Mouse (Mus musculus): ENCODE measurements around the gene Dnah5. TPM values are rescaled to one million over a fixed set of nuclear protein-coding genes. Genes with fewer than 3 reads are reported as not detected.

Dnah5 gene
- 0.10 and 0.18 TPM in 2 replicates for total RNA-seq (2021)
- long read RNA-seq: 0 reads

DNA sequence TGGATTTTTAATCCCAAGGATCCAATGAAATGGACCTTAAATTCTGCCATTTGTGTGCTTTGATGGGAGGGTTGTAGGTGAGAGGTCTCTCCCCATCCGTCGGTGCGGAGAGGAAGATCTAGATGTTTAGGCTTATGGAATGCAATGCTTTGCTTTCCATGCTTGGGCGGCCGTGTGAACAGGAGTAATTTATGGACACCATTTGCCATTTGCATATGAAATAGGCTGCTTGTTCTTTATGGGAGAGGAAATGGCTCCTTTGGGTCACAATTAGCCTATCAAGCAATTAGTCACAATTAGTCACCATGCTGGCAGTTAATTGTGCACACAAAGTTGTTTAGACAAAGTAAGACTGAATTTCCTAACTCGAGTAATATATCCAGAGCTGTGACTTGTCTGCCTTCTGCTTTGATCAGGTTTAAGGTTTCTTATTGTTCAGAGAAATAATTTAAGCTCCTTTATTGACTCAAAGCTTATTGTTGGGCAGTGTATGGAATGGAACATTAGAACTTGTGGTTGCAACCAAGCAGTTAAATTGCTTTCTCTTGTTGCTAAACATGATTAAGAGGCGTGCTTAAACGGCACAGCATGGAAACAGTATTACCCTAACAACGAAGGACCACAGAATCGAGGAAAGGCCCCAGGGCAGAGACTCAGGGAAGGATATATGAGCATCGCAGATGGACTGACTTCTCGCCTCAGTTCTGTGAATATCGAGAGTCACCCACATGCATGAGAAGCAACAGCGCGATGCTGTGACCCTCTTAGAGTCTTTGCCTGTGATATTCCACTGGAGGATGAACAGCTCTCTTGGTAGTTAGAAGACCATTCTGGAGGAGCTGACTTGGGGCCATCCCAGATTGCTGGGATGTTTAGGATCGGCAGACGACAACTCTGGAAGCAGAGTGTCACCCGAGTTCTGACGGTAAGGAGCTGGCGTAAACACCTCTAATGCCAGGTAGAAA is at the start of gene Dnah5:
Dnah5 (plus strand) TSS at position 642 of the 965 bp plus-strand sequence.
- no peak for DNase-seq

DNA sequence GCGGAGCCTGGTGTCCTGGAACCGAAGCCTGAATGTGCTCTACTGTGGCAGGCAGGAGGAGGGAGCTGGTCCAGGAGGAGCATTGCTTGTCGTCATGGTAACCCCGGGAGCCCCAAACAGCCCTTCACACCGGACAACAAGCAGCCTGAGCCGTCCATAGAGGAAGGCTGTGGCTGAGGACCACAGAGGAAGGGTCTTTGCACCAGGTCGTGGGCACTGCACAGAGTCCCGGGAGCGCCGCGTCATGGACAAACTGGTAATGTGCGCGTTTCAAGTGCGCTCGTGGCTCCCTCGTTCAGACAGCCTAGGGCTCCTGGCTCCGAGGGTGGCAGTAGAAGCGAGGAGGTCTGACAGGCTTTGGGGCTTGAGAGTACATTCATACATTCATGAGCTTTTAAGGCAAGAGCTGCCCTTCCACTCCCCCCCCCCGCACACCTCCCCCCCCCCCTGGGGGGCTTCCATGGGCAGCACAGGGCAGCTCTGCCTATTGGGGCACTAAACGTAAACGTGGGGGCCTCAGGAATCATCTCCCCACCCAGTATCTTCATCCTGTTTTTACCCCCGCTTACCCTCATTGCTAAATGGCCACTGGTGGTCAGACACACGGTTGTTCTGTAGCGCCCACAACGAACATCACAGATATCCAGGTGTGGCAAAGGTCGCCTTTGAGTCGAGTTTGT is 48.6 kb upstream of the Dnah5 start:
- DNase-seq: peak; percentile 23

DNA sequence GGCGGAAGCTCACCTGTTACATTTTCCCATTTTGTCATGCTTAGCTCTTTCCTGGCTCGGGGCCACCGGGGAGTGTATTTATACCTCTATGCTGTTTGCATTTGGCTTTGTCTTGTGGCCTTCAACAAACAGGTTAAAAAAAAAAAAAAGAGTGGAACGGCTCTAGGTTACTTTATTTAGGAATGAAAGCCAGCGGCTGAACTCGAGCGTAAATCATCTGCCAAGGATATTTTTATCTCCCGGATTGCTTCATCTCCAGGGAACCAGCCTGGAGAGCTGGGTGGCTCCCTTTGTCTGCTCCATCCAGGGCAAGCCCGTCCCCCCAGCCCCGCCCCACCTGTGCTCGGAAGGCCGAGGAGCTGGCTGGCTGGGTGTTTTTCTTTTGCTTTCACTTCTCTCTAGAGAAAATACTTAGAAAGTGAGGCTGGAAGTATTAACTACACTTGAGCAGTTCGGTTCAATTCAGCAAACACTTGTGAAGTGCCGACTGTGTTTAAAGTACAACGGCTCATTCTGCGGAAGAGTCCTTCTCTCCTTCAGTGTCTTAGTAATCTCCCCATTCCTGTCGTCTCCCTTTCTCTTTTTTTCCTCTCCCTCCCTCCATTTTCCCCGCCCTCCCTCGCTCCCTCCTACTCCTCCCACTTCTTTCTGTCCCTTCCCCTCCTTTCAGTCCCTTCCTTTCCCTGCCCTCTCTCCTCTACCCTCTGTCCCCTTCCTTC is 44.6 kb upstream of the Dnah5 start:
- peak; percentile 82 for DNase-seq

DNA sequence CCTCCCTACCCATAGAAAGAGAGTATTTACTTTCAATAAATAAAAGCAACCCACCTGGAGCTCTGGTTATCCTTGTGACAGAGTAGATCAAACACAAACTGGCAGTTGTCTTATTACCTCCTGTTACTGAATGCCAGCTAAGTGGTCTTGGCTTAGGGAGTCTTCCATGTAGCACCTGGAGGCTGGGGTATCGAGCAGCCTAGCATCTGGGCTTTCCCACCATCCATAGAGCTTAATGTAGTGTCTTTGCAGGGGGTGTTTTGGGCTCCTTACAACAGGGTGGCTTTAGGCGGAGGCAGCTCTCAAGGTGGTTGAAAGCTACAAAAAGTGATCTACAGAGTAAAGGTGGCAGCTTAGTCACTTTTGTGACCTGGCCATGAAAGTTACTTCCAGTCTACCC is 41.3 kb upstream of the Dnah5 start:
- no peak for DNase-seq

- DNase-seq: no peak
Measured at GRCm38 (mm10) chr15:28165234-28165633, 38.3 kb upstream of the Dnah5 start.

- no peak for DNase-seq
Measured at GRCm38 (mm10) chr15:28166090-28166489, 37.5 kb upstream of the Dnah5 start.

DNA sequence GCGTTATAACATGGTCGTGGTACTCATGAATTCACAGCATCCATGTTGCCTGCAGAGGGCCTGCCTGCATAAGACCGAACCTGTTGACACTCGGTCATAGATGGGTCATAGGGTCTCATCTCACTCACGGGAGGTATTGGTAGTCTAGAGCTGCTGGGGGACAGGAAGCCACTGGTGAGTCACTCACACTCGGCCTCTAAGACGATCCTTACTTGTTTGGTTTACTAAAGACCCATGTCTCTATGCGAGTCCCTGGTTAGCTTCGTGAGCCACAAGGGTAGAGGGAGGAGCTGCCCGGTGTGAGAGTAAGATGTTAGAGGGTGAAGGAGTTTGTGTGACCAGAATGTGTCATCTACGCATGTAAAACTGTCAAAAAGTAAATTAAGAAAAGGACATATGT is 24.6 kb upstream of the Dnah5 start:
- no peak for DNase-seq

DNA sequence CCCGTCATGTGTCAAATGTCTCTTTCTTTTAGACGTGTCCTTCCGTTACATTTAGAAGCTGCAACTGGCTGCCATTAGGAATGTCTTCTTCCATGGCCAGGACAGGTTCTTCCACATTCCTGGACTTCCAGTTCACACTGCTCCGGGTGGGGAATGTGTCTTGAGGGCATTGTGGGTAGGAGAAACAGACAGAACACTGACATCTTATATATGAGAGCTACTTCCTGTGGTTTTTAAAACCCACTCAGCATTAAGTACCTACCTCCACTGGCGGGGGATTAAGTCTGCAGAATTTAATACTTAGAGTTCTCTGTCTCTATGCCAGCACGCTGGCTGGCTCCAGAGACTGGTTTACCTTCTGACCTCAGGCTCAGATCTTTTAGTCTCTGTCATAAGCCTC is 24.0 kb upstream of the Dnah5 start:
- no peak for DNase-seq

DNA sequence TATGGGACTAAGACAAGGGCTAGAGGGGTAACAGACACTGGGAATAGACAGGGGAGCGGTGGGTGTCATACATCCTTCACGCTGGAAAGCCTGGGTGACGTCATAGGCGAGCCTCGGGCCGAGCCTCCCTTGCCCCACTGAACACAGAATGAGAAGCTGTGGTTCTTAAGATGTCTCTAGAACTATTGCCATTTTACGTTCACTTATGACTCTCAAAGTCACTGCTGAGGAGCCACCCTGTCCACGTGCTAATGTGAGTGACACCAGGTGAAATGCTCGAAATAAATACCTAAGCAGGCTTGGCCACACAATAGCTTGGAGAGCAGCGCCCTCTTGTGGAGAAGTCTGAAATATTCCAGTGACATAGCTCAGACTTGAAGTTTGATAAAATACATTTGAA is 21.7 kb upstream of the Dnah5 start:
- peak; percentile 69 for DNase-seq

- no peak for DNase-seq
Measured at GRCm38 (mm10) chr15:28182567-28182966, 21.0 kb upstream of the Dnah5 start.

DNA sequence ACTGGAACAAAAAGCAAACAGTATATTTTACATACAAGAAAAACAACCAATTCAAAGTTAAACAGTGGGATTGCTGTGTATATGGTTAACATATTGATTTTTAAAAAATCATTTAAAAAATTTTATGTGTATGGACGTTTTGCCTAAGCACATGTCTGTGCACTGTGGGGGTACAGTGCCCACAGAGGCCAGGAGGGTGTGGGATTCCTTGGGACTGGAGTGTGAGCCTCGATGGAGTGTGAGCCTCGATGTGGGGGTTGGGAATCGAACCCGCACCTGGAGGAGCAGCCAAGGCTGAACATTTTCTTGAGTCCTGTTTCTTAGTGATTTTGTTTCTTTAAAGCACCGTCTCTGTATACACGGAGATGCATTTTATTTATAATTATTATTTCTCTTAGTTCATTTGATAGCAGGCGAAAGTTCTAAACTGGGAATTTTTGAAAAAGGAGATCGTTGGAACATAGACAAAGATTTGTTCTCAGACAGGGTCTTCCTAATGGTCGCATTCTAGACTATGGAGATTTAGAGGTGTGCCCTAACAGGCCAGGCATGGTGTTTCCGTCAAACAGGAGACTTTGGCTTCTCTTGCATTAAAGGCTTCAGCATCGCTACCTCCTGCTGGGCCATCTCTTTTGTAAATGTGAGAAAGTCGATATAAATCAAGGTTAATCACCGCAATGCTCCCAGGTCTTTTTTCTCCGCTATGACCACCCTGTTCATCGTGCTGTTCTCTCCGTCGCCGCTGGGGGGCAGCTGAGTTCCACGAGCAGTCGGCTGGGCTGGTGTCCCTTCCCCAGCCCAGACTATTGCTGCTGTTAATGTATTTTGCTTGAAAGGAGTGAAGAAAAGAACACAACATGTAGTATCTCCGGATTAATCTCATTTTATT is 15.8 kb upstream of the Dnah5 start:
- DNase-seq: peak; percentile 78

- DNase-seq: no peak
Measured at GRCm38 (mm10) chr15:28188361-28189011, 15.1 kb upstream of the Dnah5 start.

DNA sequence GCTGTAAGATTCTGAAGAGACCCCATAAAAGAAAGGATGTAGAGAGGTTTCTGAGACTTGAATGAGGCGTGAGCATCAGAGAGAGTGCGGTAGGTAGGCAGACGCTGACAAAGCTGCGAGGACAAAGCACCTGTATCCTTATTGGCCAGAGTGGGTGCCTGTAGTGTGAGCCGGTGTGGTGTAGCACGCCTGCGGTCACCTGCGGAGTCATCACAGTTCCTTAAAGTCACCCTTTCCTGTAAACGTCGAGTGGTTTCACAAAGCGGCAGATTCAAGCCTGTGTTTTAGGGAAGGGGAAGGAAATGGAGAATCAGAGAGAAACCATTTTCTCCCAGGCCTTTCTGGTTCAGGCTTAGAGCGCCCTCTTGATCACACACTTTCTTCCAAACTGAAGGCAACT is 13.9 kb upstream of the Dnah5 start:
- DNase-seq: no peak

DNA sequence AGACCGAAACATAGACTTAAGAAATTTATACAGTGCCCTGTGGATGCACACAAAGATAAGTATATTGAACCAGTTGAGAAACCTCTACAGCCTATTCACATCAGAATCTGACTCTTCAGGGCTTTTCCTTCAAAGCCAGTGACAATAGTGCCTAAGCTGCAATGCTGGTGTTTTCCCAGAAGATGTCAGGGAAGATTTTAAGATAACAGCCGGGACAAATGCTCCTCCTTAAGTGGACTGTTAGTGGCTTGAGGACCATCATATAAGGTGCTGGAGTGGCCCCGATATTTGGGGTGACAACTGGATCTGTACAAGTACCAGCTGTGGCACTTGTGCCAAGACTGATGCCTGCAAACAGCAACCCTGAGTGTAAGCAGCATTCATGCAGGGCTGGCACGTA is 4.9 kb upstream of the Dnah5 start:
- no peak for DNase-seq

GRCm38 (mm10) chr15:28204626-28205025 is 1.1 kb downstream of the Dnah5 start:
- DNase-seq: no peak

DNA sequence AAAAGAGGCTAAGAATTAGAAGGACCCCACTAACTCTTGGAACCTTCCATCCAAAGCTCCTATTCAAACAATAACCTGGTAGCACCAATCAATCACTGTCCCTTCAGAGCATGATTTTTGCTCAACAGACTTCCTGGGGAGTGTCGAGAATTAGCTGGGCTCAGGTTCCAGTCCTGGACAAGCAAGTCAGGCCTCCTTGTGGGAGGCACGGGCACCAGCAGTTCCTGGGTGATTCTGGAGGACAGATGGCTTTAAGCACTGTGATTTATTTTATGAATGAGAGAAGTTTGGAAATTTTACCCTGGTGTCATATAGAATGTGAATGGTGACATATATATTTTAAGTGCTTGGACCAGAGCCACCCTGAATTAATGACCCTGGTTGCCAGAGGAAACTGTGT is 4.0 kb downstream of the Dnah5 start:
- no peak for DNase-seq

DNA sequence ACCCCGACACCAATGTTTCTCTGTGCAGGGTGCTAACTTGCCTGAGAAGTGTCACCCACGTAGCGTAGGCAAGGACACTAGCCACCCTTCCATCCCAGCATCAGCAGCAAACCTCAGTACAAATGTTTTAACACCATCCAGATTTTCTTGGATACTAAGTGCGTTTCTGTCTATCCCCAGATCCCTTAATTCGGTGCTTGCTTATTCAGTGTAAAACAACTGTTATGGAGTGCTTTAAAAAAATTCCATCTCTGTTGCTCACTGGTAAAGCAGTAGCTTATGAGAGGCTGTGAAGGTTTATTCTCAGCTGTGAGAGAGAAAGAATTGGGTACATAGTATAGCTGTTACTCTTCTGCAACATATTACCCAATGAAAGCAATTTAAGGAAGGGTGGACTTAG is 9.5 kb downstream of the Dnah5 start:
- no peak for DNase-seq

- no peak for DNase-seq
Measured at GRCm38 (mm10) chr15:28216358-28216757, 12.8 kb downstream of the Dnah5 start.

DNA sequence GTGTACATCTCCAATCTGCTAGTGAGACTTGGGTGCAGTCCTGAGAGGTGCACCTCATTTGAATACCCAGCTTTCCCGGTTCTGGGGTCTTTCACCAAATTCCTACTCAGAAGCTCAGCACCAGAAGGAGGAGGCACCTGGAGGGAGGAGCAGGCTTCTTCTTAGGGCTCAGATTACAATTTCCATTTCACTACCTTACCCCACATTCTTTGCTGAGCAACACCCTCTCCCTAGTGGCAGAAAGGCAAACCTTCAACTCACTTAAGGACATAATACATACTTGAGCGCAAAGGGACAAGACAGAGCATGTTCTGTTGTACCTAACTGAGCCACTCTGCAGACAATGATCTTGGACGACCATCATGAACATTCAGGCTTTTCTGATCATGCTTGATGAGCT is 23.8 kb downstream of the Dnah5 start:
- no peak for DNase-seq

- DNase-seq: no peak
Measured at GRCm38 (mm10) chr15:28260250-28260649, 56.7 kb downstream of the Dnah5 start.

GRCm38 (mm10) chr15:28299438-28299837 is 95.9 kb downstream of the Dnah5 start:
- no peak for DNase-seq

Measured in adrenal gland, postnatal 25 days (tissue).